Mouse (Mus musculus): ENCODE results near the gene Ipcef1. TPM values are rescaled to one million over a fixed set of nuclear protein-coding genes. Genes with fewer than 3 reads are reported as not detected.

Gene Ipcef1
- polyA plus RNA-seq, 1 experiment from 2014 or later: 0.30 TPM

DNA sequence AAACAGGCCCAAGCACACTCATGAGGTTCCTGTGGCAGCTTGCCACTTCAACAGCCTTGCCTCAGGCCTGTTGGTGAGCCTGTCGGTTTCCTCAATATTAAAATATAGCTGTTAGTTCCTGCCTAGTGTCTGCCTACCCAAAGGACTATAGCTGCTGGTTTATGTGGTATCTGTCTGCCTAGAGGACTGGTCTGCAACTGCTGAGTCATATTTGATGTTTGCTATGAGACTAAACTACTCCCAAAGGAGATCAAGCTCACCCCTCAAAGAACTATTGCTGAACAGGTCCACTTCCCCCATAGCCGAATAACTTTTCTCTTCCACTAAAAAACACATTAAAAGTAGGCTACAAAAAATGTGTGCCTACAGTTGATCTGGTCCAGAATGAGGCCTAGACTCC is 22.0 kb upstream of the Ipcef1 start:
- no peak overlapping the region for H3K9ac ChIP-seq (ENCODE audit: low read length)
- DNase-seq (ENCODE audit: low spot score) (no peak), ATAC-seq (ENCODE audit: low FRiP score, low TSS enrichment) (no peak)
- no peaks in the 10 kb centered on the region for H3K4me1 ChIP-seq (replicated peaks; ENCODE audit: control insufficient read depth, insufficient read depth)
- no peak overlapping the region for H3K4me3 ChIP-seq (ENCODE audit: low read depth, low read length)
- no peaks in the 10 kb centered on the region for H3K9me3 ChIP-seq (ENCODE audit: control insufficient read depth, low read length)
- no peaks in the 10 kb centered on the region for H3K36me3 ChIP-seq (ENCODE audit: control insufficient read depth, insufficient read depth, low read length)
- WGBS: 80% methylated on average over 2 of the region's 2 CpGs
- H3K4me2 ChIP-seq (replicated peaks; ENCODE audit: low read depth): no peak overlapping the region
- no peak overlapping the region for H3K27ac ChIP-seq (replicated peaks)
- H3K27me3 ChIP-seq (ENCODE audit: control insufficient read depth, insufficient read depth, low read length): no peaks in the 10 kb centered on the region
- TF ChIP-seq EP300 (optimal IDR thresholded peaks at IDR 0.05) (no peak), CTCF (IDR thresholded peaks at IDR 0.05; ENCODE audit: low read depth) (no peak)

DNA sequence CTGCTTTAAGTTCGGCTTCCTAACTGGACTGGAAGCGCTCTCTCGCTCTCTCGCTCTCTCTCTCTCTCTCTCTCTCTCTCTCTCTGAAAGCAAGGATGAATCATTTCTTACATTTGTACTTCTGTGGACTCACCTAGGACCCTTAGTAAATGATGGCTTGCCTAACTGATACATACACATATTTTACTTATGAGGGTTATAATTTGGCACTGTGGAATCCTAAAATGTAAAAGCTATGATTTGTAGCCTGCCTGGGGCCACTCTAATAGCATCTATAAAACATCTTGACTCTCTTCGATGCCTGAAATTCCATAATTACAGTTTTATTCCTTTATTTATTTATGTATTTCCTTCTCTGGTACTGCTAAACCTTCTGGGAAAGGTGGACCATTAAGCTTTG is 18.6 kb upstream of the Ipcef1 start:
- Histone ChIP-seq H3K4me3 (ENCODE audit: low read depth, low read length) (no peak overlapping the region), H3K4me1 (replicated peaks; ENCODE audit: control insufficient read depth, insufficient read depth) (no peaks in the 10 kb centered on the region), H3K9me3 (ENCODE audit: control insufficient read depth, low read length) (no peaks in the 10 kb centered on the region), H3K27ac (replicated peaks) (no peak overlapping the region), H3K4me2 (replicated peaks; ENCODE audit: low read depth) (no peak overlapping the region), H3K27me3 (ENCODE audit: control insufficient read depth, insufficient read depth, low read length) (no peaks in the 10 kb centered on the region), H3K9ac (ENCODE audit: low read length) (no peak overlapping the region), H3K36me3 (ENCODE audit: control insufficient read depth, insufficient read depth, low read length) (no peaks in the 10 kb centered on the region)
- ATAC-seq (ENCODE audit: low FRiP score, low TSS enrichment) (no peak), DNase-seq (ENCODE audit: low spot score) (no peak)
- TF ChIP-seq CTCF (IDR thresholded peaks at IDR 0.05; ENCODE audit: low read depth): no peak
- TF ChIP-seq EP300 (optimal IDR thresholded peaks at IDR 0.05): no peak
- 62% methylated on average over 5 of the region's 5 CpGs for WGBS

DNA sequence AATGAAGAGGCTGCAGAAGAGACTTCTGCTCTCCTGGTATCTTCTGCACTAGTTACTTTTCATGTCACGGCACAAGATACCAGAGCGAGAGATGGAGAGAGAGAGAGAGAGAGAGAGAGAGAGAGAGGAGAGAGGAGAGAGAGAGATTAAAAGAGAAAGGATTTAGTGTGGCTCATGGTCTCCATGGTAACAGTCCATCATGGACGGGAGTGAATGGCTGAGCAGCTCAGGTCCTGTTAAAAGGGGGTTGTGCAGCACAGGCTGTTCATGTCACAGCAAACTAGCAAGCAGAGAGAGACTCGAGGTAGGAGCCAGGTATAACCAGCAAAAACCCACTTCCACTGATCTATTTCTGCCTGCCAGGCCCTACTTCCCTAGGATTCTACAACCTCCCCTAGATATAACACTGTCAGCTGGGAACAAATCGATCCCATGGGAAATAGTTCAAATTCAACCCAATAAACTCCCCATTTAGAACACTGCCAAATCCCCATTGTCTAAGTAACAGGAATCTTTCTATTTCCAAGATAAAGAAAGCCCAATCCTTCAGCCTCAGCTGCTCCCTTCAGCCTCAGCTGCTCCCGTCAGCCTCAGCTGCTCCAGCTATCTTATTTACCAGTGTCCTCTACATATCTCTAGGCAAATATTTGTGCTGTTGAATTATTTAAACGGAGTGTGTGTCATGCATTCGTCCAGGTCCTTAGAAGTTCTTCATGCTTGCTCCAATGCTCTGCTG is 18.0 kb upstream of the Ipcef1 start:
- H3K4me3 ChIP-seq (ENCODE audit: low read depth, low read length): no peak overlapping the region
- H3K36me3 ChIP-seq (ENCODE audit: control insufficient read depth, insufficient read depth, low read length): no peaks in the 10 kb centered on the region
- H3K4me1 ChIP-seq (replicated peaks; ENCODE audit: control insufficient read depth, insufficient read depth): no peaks in the 10 kb centered on the region
- H3K27me3 ChIP-seq (ENCODE audit: control insufficient read depth, insufficient read depth, low read length): no peaks in the 10 kb centered on the region
- no peak overlapping the region for H3K27ac ChIP-seq (replicated peaks)
- no peak for ATAC-seq (ENCODE audit: low FRiP score, low TSS enrichment)
- no peaks in the 10 kb centered on the region for H3K9me3 ChIP-seq (ENCODE audit: control insufficient read depth, low read length)
- H3K4me2 ChIP-seq (replicated peaks; ENCODE audit: low read depth): no peak overlapping the region
- WGBS: 48% methylated on average over 8 of the region's 8 CpGs
- no peak overlapping the region for H3K9ac ChIP-seq (ENCODE audit: low read length)
- DNase-seq (ENCODE audit: low spot score): peak; percentile 11
- no peak for TF ChIP-seq EP300 (optimal IDR thresholded peaks at IDR 0.05)
- TF ChIP-seq CTCF (IDR thresholded peaks at IDR 0.05; ENCODE audit: low read depth): no peak

DNA sequence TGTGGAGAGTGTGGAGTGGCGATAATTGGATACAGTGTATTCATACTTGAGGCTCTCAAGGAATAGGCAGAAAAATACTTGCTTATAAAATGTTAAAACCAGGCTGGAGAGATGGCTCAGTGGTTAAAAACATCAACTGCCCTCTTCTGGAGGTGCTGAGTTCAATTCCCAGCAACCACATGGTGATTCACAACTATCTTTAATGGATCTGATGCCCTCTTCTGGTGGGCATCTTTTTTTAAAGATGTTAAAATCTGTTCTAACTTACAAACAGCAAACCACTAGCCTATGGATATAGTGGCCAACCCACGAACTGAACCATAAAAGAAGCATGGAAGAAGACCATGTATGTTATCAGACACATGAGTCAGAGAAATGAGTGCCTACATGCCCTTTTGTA is 16.8 kb upstream of the Ipcef1 start:
- Histone ChIP-seq H3K36me3 (ENCODE audit: control insufficient read depth, insufficient read depth, low read length) (no peaks in the 10 kb centered on the region), H3K4me1 (replicated peaks; ENCODE audit: control insufficient read depth, insufficient read depth) (no peaks in the 10 kb centered on the region), H3K27ac (replicated peaks) (no peak overlapping the region), H3K4me2 (replicated peaks; ENCODE audit: low read depth) (no peak overlapping the region), H3K4me3 (ENCODE audit: low read depth, low read length) (no peak overlapping the region), H3K9me3 (ENCODE audit: control insufficient read depth, low read length) (no peaks in the 10 kb centered on the region), H3K9ac (ENCODE audit: low read length) (no peak overlapping the region), H3K27me3 (ENCODE audit: control insufficient read depth, insufficient read depth, low read length) (no peaks in the 10 kb centered on the region)
- ATAC-seq (ENCODE audit: low FRiP score, low TSS enrichment) (no peak), DNase-seq (ENCODE audit: low spot score) (peak; percentile 1)
- no peak for TF ChIP-seq CTCF (IDR thresholded peaks at IDR 0.05; ENCODE audit: low read depth)
- TF ChIP-seq EP300 (optimal IDR thresholded peaks at IDR 0.05): no peak
- WGBS: 88% methylated on average over 2 of the region's 2 CpGs

DNA sequence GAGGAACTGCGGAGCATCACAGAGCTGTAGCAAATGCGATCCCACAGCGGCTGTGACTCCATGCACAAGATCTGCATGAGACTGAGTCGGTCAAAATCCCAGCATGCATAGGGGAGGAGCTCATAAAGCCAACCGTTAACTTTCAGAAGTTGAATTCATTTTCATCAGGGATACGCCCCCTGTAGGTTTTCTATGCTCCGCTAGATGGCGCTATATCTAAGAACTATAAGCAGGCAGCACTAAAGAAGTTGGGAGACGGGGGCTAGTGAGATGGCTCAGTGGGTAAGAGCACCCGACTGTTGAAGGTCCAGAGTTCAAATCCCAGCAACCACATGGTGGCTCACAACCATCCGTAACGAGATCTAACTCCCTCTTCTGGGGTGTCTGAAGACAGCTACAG is 16.3 kb upstream of the Ipcef1 start:
- Histone ChIP-seq H3K4me2 (replicated peaks; ENCODE audit: low read depth) (no peak overlapping the region), H3K36me3 (ENCODE audit: control insufficient read depth, insufficient read depth, low read length) (no peaks in the 10 kb centered on the region), H3K4me3 (ENCODE audit: low read depth, low read length) (no peak overlapping the region), H3K9me3 (ENCODE audit: control insufficient read depth, low read length) (no peaks in the 10 kb centered on the region), H3K27me3 (ENCODE audit: control insufficient read depth, insufficient read depth, low read length) (no peaks in the 10 kb centered on the region), H3K4me1 (replicated peaks; ENCODE audit: control insufficient read depth, insufficient read depth) (no peaks in the 10 kb centered on the region), H3K27ac (replicated peaks) (no peak overlapping the region), H3K9ac (ENCODE audit: low read length) (no peak overlapping the region)
- TF ChIP-seq EP300 (optimal IDR thresholded peaks at IDR 0.05) (no peak), CTCF (IDR thresholded peaks at IDR 0.05; ENCODE audit: low read depth) (peak; percentile 54)
- peak; percentile 14 for DNase-seq (ENCODE audit: low spot score)
- ATAC-seq (ENCODE audit: low FRiP score, low TSS enrichment): no peak
- 72% methylated on average over 12 of the region's 12 CpGs for WGBS

DNA sequence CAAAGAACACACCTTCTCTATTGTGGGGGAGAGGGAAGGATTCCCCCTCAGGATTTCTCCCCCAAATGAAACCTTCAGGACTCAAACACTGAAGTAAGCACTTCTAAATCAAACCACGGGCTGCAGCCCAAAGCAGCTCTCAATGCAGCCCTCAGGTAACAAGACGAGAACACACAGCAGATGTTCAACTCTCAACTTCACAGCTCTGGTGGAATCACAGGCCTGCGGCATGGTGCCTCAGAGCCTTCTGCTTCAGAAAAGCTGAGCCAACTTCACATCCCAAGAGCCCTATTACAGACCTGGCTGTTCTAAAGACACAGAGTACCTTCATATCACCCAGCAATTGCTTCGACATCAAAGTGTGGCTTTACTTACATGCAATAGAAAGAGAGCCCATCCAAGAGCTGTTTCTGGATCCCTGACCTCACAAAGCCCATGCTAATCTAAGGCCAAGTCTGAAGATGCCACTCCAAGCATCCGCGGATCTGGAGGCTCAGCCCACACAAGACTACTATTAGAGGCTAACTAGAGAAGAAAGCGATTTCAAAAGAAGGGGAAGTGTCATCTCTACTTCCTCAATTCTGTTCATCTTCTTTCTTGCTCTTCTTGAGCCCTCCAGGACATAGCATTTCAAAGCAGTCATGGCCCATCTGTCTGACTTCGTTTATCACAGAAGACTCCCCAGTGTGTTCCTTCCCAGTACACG is 11.6 kb upstream of the Ipcef1 start:
- no peak overlapping the region for H3K4me2 ChIP-seq (replicated peaks; ENCODE audit: low read depth)
- DNase-seq (ENCODE audit: low spot score): peak; percentile 9
- no peaks in the 10 kb centered on the region for H3K27me3 ChIP-seq (ENCODE audit: control insufficient read depth, insufficient read depth, low read length)
- H3K4me3 ChIP-seq (ENCODE audit: low read depth, low read length): no peak overlapping the region
- no peak overlapping the region for H3K27ac ChIP-seq (replicated peaks)
- no peak for ATAC-seq (ENCODE audit: low FRiP score, low TSS enrichment)
- H3K36me3 ChIP-seq (ENCODE audit: control insufficient read depth, insufficient read depth, low read length): no peaks in the 10 kb centered on the region
- no peak for TF ChIP-seq CTCF (IDR thresholded peaks at IDR 0.05; ENCODE audit: low read depth)
- no peak for TF ChIP-seq EP300 (optimal IDR thresholded peaks at IDR 0.05)
- H3K9ac ChIP-seq (ENCODE audit: low read length): no peak overlapping the region
- 83% methylated on average over 9 of the region's 9 CpGs for WGBS
- H3K9me3 ChIP-seq (ENCODE audit: control insufficient read depth, low read length): no peaks in the 10 kb centered on the region
- H3K4me1 ChIP-seq (replicated peaks; ENCODE audit: control insufficient read depth, insufficient read depth): no peaks in the 10 kb centered on the region
